Mouse (Mus musculus) left cerebral cortex, postnatal 4 days (tissue): ENCODE data around the gene Gm21698. TPM values are rescaled to one million over a fixed set of nuclear protein-coding genes. Genes with fewer than 3 reads are reported as not detected.
"Not testable (repeated sequence)": the region's sequence is repeated elsewhere in the genome, so short reads cannot be mapped to it uniquely, and the experiment has no call there.

Source experiments
- DNase-seq: peaks from one replicate; pipeline ENCODE4 v3.0.0-alpha.2; 2022
- intact Hi-C: fragments of 180-260 bp; cut with DNase I; formaldehyde crosslinking; loops from one replicate; pipeline ENCODE4 v1.15.1; 2025
- total RNA-seq, 2 experiments: library from RNA; stranded (reverse); gene quantifications; 2 replicates each; pipeline ENCODE4 v1.2.3; 2021

Gm21698 gene
- not detected for total RNA-seq

- intact Hi-C loops, DNase-seq: not testable (repeated sequence)
Measured at GRCm38 (mm10) chr5:25988550-25988949, at the start of gene Gm21698. Gm21698 (minus strand) TSS chr5:25988650.

GRCm38 (mm10) chr5:26022816-26023215 lies 34.4 kb upstream of the Gm21698 start, which contains the start of gene Gm5862:
Gm5862 (minus strand) TSS chr5:26022916.
- DNase-seq, intact Hi-C loops: not testable (repeated sequence)

GRCm38 (mm10) chr5:26007697-26008096 lies 19.2 kb upstream of the Gm21698 start:
- DNase-seq, intact Hi-C loops: not testable (repeated sequence)

GRCm38 (mm10) chr5:26006937-26007695 lies 18.7 kb upstream of the Gm21698 start:
- intact Hi-C loops: not testable (repeated sequence)
- DNase-seq: peak; percentile 60

- intact Hi-C loops, DNase-seq: not testable (repeated sequence)
Measured at GRCm38 (mm10) chr5:26004698-26005097, 16.2 kb upstream of the Gm21698 start, which contains the start of gene Gm1979. Gm1979 (minus strand) TSS chr5:26004798.

GRCm38 (mm10) chr5:25972563-25972962 lies 15.9 kb downstream of the Gm21698 start, which contains the start of gene Gm21680:
Gm21680 (minus strand) TSS chr5:25972663.
- intact Hi-C loops, DNase-seq: not testable (repeated sequence)

GRCm38 (mm10) chr5:25957050-25957449 lies 31.4 kb downstream of the Gm21698 start:
- intact Hi-C loops: not testable (repeated sequence)

GRCm38 (mm10) chr5:25956611-25957010 lies 31.8 kb downstream of the Gm21698 start:
- intact Hi-C loops, DNase-seq: not testable (repeated sequence)

More at GRCm38 (mm10) chr5:25957050-25957449, 31.4 kb downstream of the Gm21698 start:
- not testable (repeated sequence) for DNase-seq

- DNase-seq, intact Hi-C loops: not testable (repeated sequence)
Measured at GRCm38 (mm10) chr5:25954317-25954716, 34.1 kb downstream of the Gm21698 start, which contains the start of gene Gm21671. Gm21671 (minus strand) TSS chr5:25954417.

- intact Hi-C loops: not testable (repeated sequence)
Measured at GRCm38 (mm10) chr5:25945391-25945790, 43.1 kb downstream of the Gm21698 start.

GRCm38 (mm10) chr5:25942281-25942680 lies 46.2 kb downstream of the Gm21698 start, which contains the start of gene Gm21663:
Gm21663 (minus strand) TSS chr5:25942381.
- intact Hi-C loops, DNase-seq: not testable (repeated sequence)

More at GRCm38 (mm10) chr5:25945391-25945790, 43.1 kb downstream of the Gm21698 start:
- DNase-seq: not testable (repeated sequence)

Other genes starting within 250 kb of the Gm21698 start
- 100 to 1,000 TPM; 116 to 117 TPM for gene Actr3b, start 228.7 kb downstream of the Gm21698 start, total RNA-seq
- not detected for gene Gm21663, start 46.3 kb downstream of the Gm21698 start, total RNA-seq
- not detected for gene Gm21671, start 34.2 kb downstream of the Gm21698 start, total RNA-seq
- gene Gm21680, start 16.0 kb downstream of the Gm21698 start, total RNA-seq: not detected
- gene Gm1979, start 16.1 kb upstream of the Gm21698 start, total RNA-seq: not detected
- not detected for gene Gm5862, start 34.3 kb upstream of the Gm21698 start, total RNA-seq
- not detected for gene Speer4a, start 50.9 kb upstream of the Gm21698 start, total RNA-seq
- not detected for gene Gm7347, start 69.9 kb upstream of the Gm21698 start, total RNA-seq
- gene Gm10471, start 100.6 kb upstream of the Gm21698 start, total RNA-seq: not detected
- not detected for gene 5031410I06Rik, start 116.7 kb upstream of the Gm21698 start, total RNA-seq
- gene Gm10220, start 132.8 kb upstream of the Gm21698 start, total RNA-seq: not detected